Mouse (Mus musculus) liver (tissue): ENCODE measurements around the gene Nup88.
"Not testable (repeated sequence)": the region's sequence is repeated elsewhere in the genome, so short reads cannot be mapped to it uniquely, and the experiment has no call there.

Source experiments
- DNase-seq: peaks from one replicate; pipeline ENCODE4 v3.0.0-alpha.2; 2020; ENCODE audit warnings: mixed read lengths

The Nup88 gene

GRCm38 (mm10) chr11:70969271-70969794, 440 bp downstream of the Nup88 start:
- peak; percentile 55 for DNase-seq

- DNase-seq: peak; percentile 39
Observed at GRCm38 (mm10) chr11:70964222-70964907, 5.4 kb downstream of the Nup88 start.

- no peak for DNase-seq
Observed at GRCm38 (mm10) chr11:70960786-70961554, 8.8 kb downstream of the Nup88 start.

GRCm38 (mm10) chr11:70954711-70955110, 15.1 kb downstream of the Nup88 start:
- DNase-seq: no peak

GRCm38 (mm10) chr11:70944935-70945817, 24.6 kb downstream of the Nup88 start:
- no peak for DNase-seq

GRCm38 (mm10) chr11:70943651-70944050, 26.1 kb downstream of the Nup88 start:
- no peak for DNase-seq

- no peak for DNase-seq
Observed at GRCm38 (mm10) chr11:70942596-70942995, 27.2 kb downstream of the Nup88 start.

- DNase-seq: no peak
Observed at GRCm38 (mm10) chr11:70935316-70935715, 34.5 kb downstream of the Nup88 start.

- no peak for DNase-seq
Observed at GRCm38 (mm10) chr11:70931461-70931860, 38.3 kb downstream of the Nup88 start.

- DNase-seq: no peak
Observed at GRCm38 (mm10) chr11:70919524-70919923, 50.2 kb downstream of the Nup88 start.

- DNase-seq: no peak
Observed at GRCm38 (mm10) chr11:70917896-70918295, 51.9 kb downstream of the Nup88 start.

GRCm38 (mm10) chr11:70911920-70912319, 57.9 kb downstream of the Nup88 start:
- no peak for DNase-seq

GRCm38 (mm10) chr11:70911323-70911722, 58.5 kb downstream of the Nup88 start:
- no peak for DNase-seq

- no peak for DNase-seq
Observed at GRCm38 (mm10) chr11:70906681-70907080, 63.1 kb downstream of the Nup88 start.

- not testable (repeated sequence) for DNase-seq
Observed at GRCm38 (mm10) chr11:70898182-70898581, 71.6 kb downstream of the Nup88 start.

GRCm38 (mm10) chr11:70897680-70898079, 72.1 kb downstream of the Nup88 start:
- DNase-seq: no peak
